Mouse (Mus musculus): ENCODE measurements at regions not wholly inside any gene's neighbourhood (a gene's known extent, or its start where the extent isn't known, plus 50 kb on each side); places are given as distances from the start of the nearest gene placed in this dataset.

GRCm38 (mm10) chr2:79126170-79126879 is 128.9 kb upstream of the Itga4 start:
- peaks cover 6 to 43% of the 10 kb centered on the region in 2 experiments for H3K4me1 ChIP-seq (ENCODE audit: control insufficient read depth in 1 of 2, insufficient read depth in 2 of 2)
- H3K9ac ChIP-seq (ENCODE audit: insufficient read depth, low read depth), result peak overlapping the region; percentile 74
- H3K27me3 ChIP-seq (replicated peaks), result no peaks in the 10 kb centered on the region
- peak overlapping the region; percentile 81 for H3K4me2 ChIP-seq (ENCODE audit: insufficient read depth, low read depth, poor library complexity, severe bottlenecking)
- no peak overlapping the region for H3K4me3 ChIP-seq (replicated peaks in 1 of 3; ENCODE audit: low read depth in 2 of 3, low read length in 2 of 3, poor library complexity in 1 of 3)
- DNase-seq (ENCODE audit: extremely low read depth), result no peak
- peak overlapping the region; percentile 65 for H3K27ac ChIP-seq (ENCODE audit: insufficient read depth, low read depth)
- dilution Hi-C loops (cut with MboI; ENCODE audit: extremely low pct_ligation_motif_present, extremely low pct_unique_long_range_greater_than_20kb, low sequenced_read_pairs) (no loop called here), in situ Hi-C loops (cut with MboI; ENCODE audit: low pct_ligation_motif_present, low pct_unique_long_range_greater_than_20kb, low sequenced_read_pairs) (no loop called here)
- H3K79me2 ChIP-seq (replicated peaks; ENCODE audit: control insufficient read depth, extremely low read depth, insufficient read depth, poor library complexity, severe bottlenecking), result peaks cover 8% of the 10 kb centered on the region
- H3K36me3 ChIP-seq (replicated peaks in 1 of 2; ENCODE audit: control insufficient read depth in 1 of 2, insufficient read depth in 1 of 2, low read length in 1 of 2), result no peaks in the 10 kb centered on the region
- TF ChIP-seq UBTF (IDR thresholded peaks at IDR 0.05; ENCODE audit: low read depth, low read length) (no peak), POLR2A (IDR thresholded peaks at IDR 0.05; ENCODE audit: low read depth, low read length) (peak; percentile 31; the same call in 1 of the 2 replicates), CHD1 (IDR thresholded peaks at IDR 0.05; ENCODE audit: low read depth, low read length) (no peak; the same call in 1 of the 2 replicates)
- H3K9me3 ChIP-seq (replicated peaks; ENCODE audit: low read length), result no peaks in the 10 kb centered on the region

GRCm38 (mm10) chr2:79126996-79127741 is 128.1 kb upstream of the Itga4 start:
- no peaks in the 10 kb centered on the region for H3K27me3 ChIP-seq (replicated peaks)
- H3K4me1 ChIP-seq (ENCODE audit: control insufficient read depth in 1 of 2, insufficient read depth in 2 of 2), result peaks cover 6 to 49% of the 10 kb centered on the region in 2 experiments
- H3K9me3 ChIP-seq (replicated peaks; ENCODE audit: low read length), result no peaks in the 10 kb centered on the region
- in situ Hi-C loops (cut with MboI; ENCODE audit: low pct_ligation_motif_present, low pct_unique_long_range_greater_than_20kb, low sequenced_read_pairs), result no loop called here
- peaks cover 8% of the 10 kb centered on the region for H3K79me2 ChIP-seq (replicated peaks; ENCODE audit: control insufficient read depth, extremely low read depth, insufficient read depth, poor library complexity, severe bottlenecking)
- dilution Hi-C loops (cut with MboI; ENCODE audit: extremely low pct_ligation_motif_present, extremely low pct_unique_long_range_greater_than_20kb, low sequenced_read_pairs), result no loop called here
- peak overlapping the region; percentile 61 for H3K4me2 ChIP-seq (ENCODE audit: insufficient read depth, low read depth, poor library complexity, severe bottlenecking)
- peak overlapping the region; percentile 64 for H3K27ac ChIP-seq (ENCODE audit: insufficient read depth, low read depth)
- H3K36me3 ChIP-seq (replicated peaks in 1 of 2; ENCODE audit: control insufficient read depth in 1 of 2, insufficient read depth in 1 of 2, low read length in 1 of 2), result no peaks in the 10 kb centered on the region
- H3K4me3 ChIP-seq (replicated peaks in 1 of 3; ENCODE audit: low read depth in 2 of 3, low read length in 2 of 3, poor library complexity in 1 of 3), result no peak overlapping the region
- TF ChIP-seq USF1 (IDR thresholded peaks at IDR 0.05; ENCODE audit: low read depth, low read length) (no peak), ELF1 (IDR thresholded peaks at IDR 0.05; ENCODE audit: low read depth, low read length) (peak; percentile 9; the same call in 1 of the 2 replicates), USF2 (conservative IDR thresholded peaks at IDR 0.05; ENCODE audit: low read depth, low read length) (no peak), E2F4 (IDR thresholded peaks at IDR 0.05; ENCODE audit: insufficient replicate concordance, low read depth, low read length) (no peak), IRF4 (IDR thresholded peaks at IDR 0.05; ENCODE audit: low read depth, low read length) (no peak), POLR2A (IDR thresholded peaks at IDR 0.05; ENCODE audit: low read depth, low read length) (0 out of 2 replicates have a peak, but pooled peaks have one; percentile 12), PAX5 (IDR thresholded peaks at IDR 0.05; ENCODE audit: low read length) (no peak), TCF12 (IDR thresholded peaks at IDR 0.05; ENCODE audit: low read depth, low read length) (0 out of 2 replicates have a peak, but pooled peaks have one; percentile 34), ZC3H11A (IDR thresholded peaks at IDR 0.05; ENCODE audit: low read depth, low read length) (no peak), MEF2A (IDR thresholded peaks at IDR 0.05; ENCODE audit: borderline replicate concordance, low read depth, low read length) (peak; percentile 77), MAX (IDR thresholded peaks at IDR 0.05; ENCODE audit: low read length) (no peak), CTCF (conservative IDR thresholded peaks at IDR 0.05 in 1 of 2, IDR thresholded peaks at IDR 0.05 in 1 of 2; ENCODE audit: low read depth in 2 of 2, low read length in 2 of 2) (no peak), HCFC1 (IDR thresholded peaks at IDR 0.05; ENCODE audit: low read depth, low read length) (no peak), CHD2 (IDR thresholded peaks at IDR 0.05; ENCODE audit: low read length) (no peak), EP300 (IDR thresholded peaks at IDR 0.05; ENCODE audit: low read length) (peak; percentile 65), ZKSCAN1 (IDR thresholded peaks at IDR 0.05; ENCODE audit: borderline replicate concordance, low read depth, low read length) (no peak), POLR2AphosphoS2 (IDR thresholded peaks at IDR 0.05; ENCODE audit: low read depth, low read length) (0 out of 2 replicates have a peak, but pooled peaks have one; percentile 54)
- DNase-seq (ENCODE audit: extremely low read depth), result no peak
- H3K9ac ChIP-seq (ENCODE audit: insufficient read depth, low read depth), result peak overlapping the region; percentile 60
